8 mouse cellular contexts compared by ENCODE assay signal in the genomic region with DNA sequence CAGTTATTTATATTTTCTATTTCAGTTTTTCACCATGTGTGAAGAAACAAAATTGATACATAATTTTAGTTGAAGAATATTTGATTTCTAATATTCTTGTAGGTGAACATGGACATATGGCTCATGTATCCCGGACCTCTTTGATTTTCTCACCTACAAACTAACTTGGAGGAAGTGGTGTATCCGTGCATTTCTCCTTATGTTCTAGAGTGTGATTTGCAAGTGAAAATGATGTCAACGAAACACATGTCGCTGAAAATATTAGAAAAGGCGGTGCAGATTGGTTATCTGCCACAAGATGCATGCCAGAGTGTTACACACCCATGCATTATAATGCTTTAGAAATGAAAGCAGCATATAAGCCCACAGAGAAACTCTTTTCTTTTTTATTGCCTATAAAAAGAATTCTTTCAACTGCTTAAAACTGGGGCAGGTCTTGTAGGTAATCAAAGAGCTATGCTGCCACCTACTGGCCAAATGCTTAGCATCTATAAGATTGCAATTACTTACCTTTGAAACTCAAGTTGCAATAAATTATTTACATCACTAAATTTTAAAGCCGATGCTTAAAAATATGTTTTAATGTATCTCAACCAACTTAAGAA.
DNase-seq lines count a peak whose midpoint lies in the region; ATAC-seq and TF ChIP-seq lines count a peak whose summit lies in the region.
"Had no signal": no experiment of that assay in that cellular context is flagged by ENCODE, and none has a peak within 500 bp of the region (broad histone marks: within the 10 kb centered on the region; RNA-seq: fewer than 3 reads in every experiment).

No protein-coding gene starts in this region.

- TF ChIP-seq POLR2A in thymus, adult 2 months (IDR thresholded peaks at IDR 0.05; ENCODE audit: control insufficient read depth, extremely low read depth, insufficient read depth, low read length, poor library complexity), result no peak

- no peak overlapping the region for H3K4me2 ChIP-seq in forebrain, embryonic 15.5 days (replicated peaks)
- peak overlapping the region; percentile 25 for H3K4me2 ChIP-seq in lung, embryonic 16.5 days (ENCODE audit: low read depth, low read length)
- H3K4me2 ChIP-seq: heart, embryonic 15.5 days had no signal

- H3K36me3 ChIP-seq in thymus, adult 2 months (ENCODE audit: control insufficient read depth, insufficient read depth, low read length), result no peaks in the 10 kb centered on the region
- no peaks in the 10 kb centered on the region for H3K36me3 ChIP-seq in forebrain, embryonic 15.5 days
- no peaks in the 10 kb centered on the region for H3K36me3 ChIP-seq in lung, embryonic 16.5 days (ENCODE audit: control insufficient read depth, insufficient read depth, low read length)
- H3K36me3 ChIP-seq: heart, embryonic 15.5 days had no signal

- no peak overlapping the region for H3K27ac ChIP-seq in thymus, adult 2 months (ENCODE audit: control insufficient read depth, insufficient read depth, low read length)
- no peak overlapping the region for H3K27ac ChIP-seq in forebrain, embryonic 15.5 days (replicated peaks)
- no peak overlapping the region for H3K27ac ChIP-seq in lung, embryonic 16.5 days (ENCODE audit: low read length)
- H3K27ac ChIP-seq: heart, embryonic 15.5 days had no signal

- 63% methylated on average over 6 of the region's 6 CpGs for WGBS in thymus, adult 2 months
- 31% methylated on average over 6 of the region's 6 CpGs for WGBS in forebrain, embryonic 15.5 days
- 38% methylated on average over 6 of the region's 6 CpGs for WGBS in lung, embryonic 16.5 days

- no peak overlapping the region for H3K9ac ChIP-seq in forebrain, embryonic 15.5 days (replicated peaks)
- H3K9ac ChIP-seq in lung, embryonic 16.5 days (ENCODE audit: low read length), result no peak overlapping the region
- H3K9ac ChIP-seq: heart, embryonic 15.5 days had no signal

- H3K27me3 ChIP-seq in thymus, adult 2 months (ENCODE audit: control insufficient read depth, insufficient read depth, low read length), result no peaks in the 10 kb centered on the region
- H3K27me3 ChIP-seq in forebrain, embryonic 15.5 days, result no peaks in the 10 kb centered on the region
- H3K27me3 ChIP-seq in lung, embryonic 16.5 days (ENCODE audit: control insufficient read depth, insufficient read depth, low read depth, low read length), result no peaks in the 10 kb centered on the region
- H3K27me3 ChIP-seq: heart, embryonic 15.5 days had no signal

- H3K4me1 ChIP-seq in thymus, adult 2 months (replicated peaks; ENCODE audit: control insufficient read depth, insufficient read depth, low read length), result no peaks in the 10 kb centered on the region
- peaks cover 9% of the 10 kb centered on the region; the same call in 1 of the 2 replicates for H3K4me1 ChIP-seq in forebrain, embryonic 15.5 days
- H3K4me1 ChIP-seq in lung, embryonic 16.5 days (replicated peaks; ENCODE audit: control insufficient read depth, insufficient read depth, low read length), result no peaks in the 10 kb centered on the region
- H3K4me1 ChIP-seq: heart, embryonic 15.5 days had no signal

- DNase-seq in thymus, postnatal 25 days, result peak; percentile 3
- no peak for DNase-seq in thymus, adult 2 months
- peak; percentile 87 for DNase-seq in layer of hippocampus, adult 11-12 months (ENCODE audit: low spot score)
- DNase-seq in right cerebral cortex, postnatal 4 days, result peak; percentile 94

- no peak overlapping the region for H3K4me3 ChIP-seq in thymus, adult 2 months (ENCODE audit: control insufficient read depth, insufficient read depth, low read length)
- H3K4me3 ChIP-seq in forebrain, embryonic 15.5 days, result no peak overlapping the region
- H3K4me3 ChIP-seq in lung, embryonic 16.5 days (ENCODE audit: low read length), result no peak overlapping the region
- H3K4me3 ChIP-seq: heart, embryonic 15.5 days had no signal

- no peaks in the 10 kb centered on the region for H3K9me3 ChIP-seq in forebrain, embryonic 15.5 days
- no peaks in the 10 kb centered on the region for H3K9me3 ChIP-seq in lung, embryonic 16.5 days (ENCODE audit: control insufficient read depth, low read length)
- H3K9me3 ChIP-seq: heart, embryonic 15.5 days had no signal

- no peak for TF ChIP-seq CTCF in thymus, adult 2 months (IDR thresholded peaks at IDR 0.05; ENCODE audit: borderline replicate concordance, control insufficient read depth, extremely low read depth, insufficient read depth, low read length, poor library complexity)

- ATAC-seq in cerebellum, adult (ENCODE audit: insufficient number of reproducible peaks, low FRiP score, low TSS enrichment), result peak; percentile 40; the same call in 1 of the 2 replicates
- peak; percentile 87 for ATAC-seq in forebrain, embryonic 15.5 days (replicated peaks)
- no peak for ATAC-seq in lung, embryonic 16.5 days (ENCODE audit: low read depth)
